Mouse (Mus musculus): ENCODE measurements around the gene Myo15b. TPM values are rescaled to one million over a fixed set of nuclear protein-coding genes. Genes with fewer than 3 reads are reported as not detected.

The Myo15b gene
- polyA plus RNA-seq, 1 experiment from 2014 or later: 16.5 TPM

DNA sequence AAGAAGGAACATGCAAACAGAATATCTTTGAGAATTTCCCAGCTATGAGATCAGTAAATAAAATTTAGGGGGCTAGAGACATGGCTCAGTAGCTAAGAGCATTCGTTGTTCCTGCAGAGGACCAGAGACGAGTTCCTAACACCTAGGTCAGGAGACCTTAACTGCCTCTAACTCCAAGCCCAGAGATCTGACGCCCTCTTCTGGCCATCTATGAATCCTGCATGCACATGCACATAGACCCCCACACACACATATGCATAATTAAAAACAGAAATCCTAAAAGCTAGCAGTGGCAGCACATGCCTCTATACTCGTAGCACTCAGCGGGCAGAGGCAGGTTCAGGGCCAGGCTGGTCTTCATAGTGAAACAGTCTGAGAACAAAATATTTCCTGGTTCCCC lies 18.2 kb downstream of the Myo15b start:
- Histone ChIP-seq H3K4me3 (replicated peaks; ENCODE audit: low read depth, low read length) (no peak overlapping the region), H3K9ac (ENCODE audit: low read depth, low read length) (no peak overlapping the region), H3K4me1 (replicated peaks; ENCODE audit: insufficient read depth, low read length) (no peaks in the 10 kb centered on the region), H3K4me2 (ENCODE audit: low read length) (no peak overlapping the region), H3K9me3 (replicated peaks; ENCODE audit: low read length) (no peaks in the 10 kb centered on the region), H3K36me3 (ENCODE audit: insufficient read depth, low read length) (no peaks in the 10 kb centered on the region), H3K27me3 (ENCODE audit: insufficient read depth, low read length) (no peaks in the 10 kb centered on the region), H3K27ac (no peak overlapping the region)
- no peak for ATAC-seq (replicated peaks; ENCODE audit: low FRiP score, low read depth)
- no peak for DNase-seq (ENCODE audit: low spot score)
- WGBS: 86% methylated on average over 5 of the region's 5 CpGs
- TF ChIP-seq CTCF (IDR thresholded peaks at IDR 0.05; ENCODE audit: low read depth): peak; percentile 25; the same call in 1 of the 2 replicates

DNA sequence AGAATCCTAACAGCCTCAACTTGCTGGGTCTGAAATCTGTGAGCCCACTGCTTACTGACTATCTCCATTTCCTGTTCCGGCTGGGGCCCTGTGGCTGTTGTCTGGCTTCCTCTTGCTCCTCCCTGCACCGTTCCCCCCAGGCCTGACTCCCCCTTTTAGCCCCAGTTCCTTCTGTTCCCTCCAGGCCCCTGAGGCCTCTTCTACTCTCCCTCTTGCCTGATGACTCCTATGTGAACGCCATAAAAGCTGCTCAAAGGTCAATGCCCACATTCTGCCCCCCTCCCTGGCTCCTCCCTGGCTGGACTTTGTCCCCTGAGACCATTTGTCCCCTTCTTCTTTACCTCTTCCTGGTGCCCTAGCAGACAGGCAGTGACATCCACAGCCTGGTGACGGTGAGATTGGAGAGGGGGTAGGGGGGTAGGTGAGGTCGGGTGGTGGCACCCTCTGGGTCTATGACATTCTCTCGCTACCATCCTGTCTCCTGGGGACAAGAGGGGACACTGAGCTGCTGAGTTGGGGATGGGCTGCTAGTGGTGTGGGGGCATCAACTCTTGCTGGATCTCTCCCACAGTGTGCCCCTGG lies 19.1 kb downstream of the Myo15b start:
- H3K4me2 ChIP-seq (ENCODE audit: low read length): peak overlapping the region; percentile 21; the same call in 1 of the 2 replicates
- 0 out of 2 replicates have a peak overlapping the region, but pooled peaks have one; percentile 40 for H3K9ac ChIP-seq (ENCODE audit: low read depth, low read length)
- DNase-seq (ENCODE audit: low spot score): no peak
- H3K4me3 ChIP-seq (replicated peaks; ENCODE audit: low read depth, low read length): no peak overlapping the region; the same call in 1 of the 2 replicates
- H3K4me1 ChIP-seq (replicated peaks; ENCODE audit: insufficient read depth, low read length): no peaks in the 10 kb centered on the region
- TF ChIP-seq CTCF (IDR thresholded peaks at IDR 0.05; ENCODE audit: low read depth): no peak
- no peaks in the 10 kb centered on the region for H3K27me3 ChIP-seq (ENCODE audit: insufficient read depth, low read length)
- peak; percentile 68 for ATAC-seq (replicated peaks; ENCODE audit: low FRiP score, low read depth)
- WGBS: 36% methylated on average over 6 of the region's 6 CpGs
- H3K27ac ChIP-seq: peak overlapping the region; percentile 76
- H3K36me3 ChIP-seq (ENCODE audit: insufficient read depth, low read length): no peaks in the 10 kb centered on the region
- no peaks in the 10 kb centered on the region for H3K9me3 ChIP-seq (replicated peaks; ENCODE audit: low read length)

DNA sequence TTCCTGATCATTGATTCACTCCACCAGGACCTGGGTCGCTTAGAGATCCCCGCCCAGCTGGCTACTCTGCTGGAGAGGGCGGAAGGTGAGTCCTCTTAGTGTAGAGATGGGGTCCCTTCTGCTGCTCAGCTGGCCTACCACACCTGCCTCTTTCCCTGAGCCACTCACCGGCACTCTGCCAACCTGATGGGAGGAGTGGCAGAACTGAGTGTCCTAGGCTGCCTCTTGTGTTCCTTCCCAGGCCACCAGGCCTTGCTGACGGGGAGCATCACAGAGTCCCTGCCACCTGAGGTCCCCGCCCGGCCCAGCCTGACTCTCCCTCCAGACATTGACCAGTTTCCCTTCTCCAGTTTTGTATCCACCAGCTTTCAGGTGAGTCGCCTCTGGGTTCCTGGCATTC lies 19.9 kb downstream of the Myo15b start:
- Histone ChIP-seq H3K27ac (no peak overlapping the region), H3K9ac (ENCODE audit: low read depth, low read length) (0 out of 2 replicates have a peak overlapping the region, but pooled peaks have one; percentile 31), H3K36me3 (ENCODE audit: insufficient read depth, low read length) (no peaks in the 10 kb centered on the region), H3K27me3 (ENCODE audit: insufficient read depth, low read length) (no peaks in the 10 kb centered on the region), H3K4me1 (replicated peaks; ENCODE audit: insufficient read depth, low read length) (no peaks in the 10 kb centered on the region), H3K4me2 (ENCODE audit: low read length) (peak overlapping the region; percentile 21), H3K9me3 (replicated peaks; ENCODE audit: low read length) (no peaks in the 10 kb centered on the region), H3K4me3 (replicated peaks; ENCODE audit: low read depth, low read length) (no peak overlapping the region)
- 68% methylated on average over 8 of the region's 8 CpGs for WGBS
- DNase-seq (ENCODE audit: low spot score): no peak
- no peak for TF ChIP-seq CTCF (IDR thresholded peaks at IDR 0.05; ENCODE audit: low read depth)
- ATAC-seq (replicated peaks; ENCODE audit: low FRiP score, low read depth): no peak

DNA sequence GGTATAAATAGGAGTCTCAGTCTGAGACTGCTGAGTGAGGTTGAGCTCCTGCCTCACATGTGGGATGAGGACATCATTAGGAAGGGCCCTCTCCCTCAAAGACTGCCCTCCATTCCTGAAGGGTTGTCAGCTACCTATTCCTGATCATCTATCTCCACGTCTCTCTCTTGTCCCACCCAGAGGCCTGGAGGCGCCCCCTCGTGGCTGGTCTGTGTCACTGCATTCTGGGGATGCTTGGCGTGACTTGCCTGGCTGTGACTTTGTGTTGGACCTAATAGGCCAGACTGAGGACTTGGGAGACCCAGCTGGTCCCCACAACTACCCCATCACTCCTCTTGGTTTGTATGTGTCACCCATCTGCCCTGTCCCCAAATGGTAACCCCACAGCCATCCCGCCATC lies 22.8 kb downstream of the Myo15b start:
- H3K36me3 ChIP-seq (ENCODE audit: insufficient read depth, low read length): no peaks in the 10 kb centered on the region
- peak; percentile 77 for TF ChIP-seq CTCF (IDR thresholded peaks at IDR 0.05; ENCODE audit: low read depth)
- no peak overlapping the region for H3K27ac ChIP-seq
- H3K4me1 ChIP-seq (replicated peaks; ENCODE audit: insufficient read depth, low read length): 0 out of 2 replicates have a peak, but pooled peaks cover 3% of the 10 kb centered on the region
- H3K9me3 ChIP-seq (replicated peaks; ENCODE audit: low read length): no peaks in the 10 kb centered on the region
- no peak overlapping the region for H3K4me2 ChIP-seq (ENCODE audit: low read length)
- 30% methylated on average over 5 of the region's 5 CpGs for WGBS
- DNase-seq (ENCODE audit: low spot score) (no peak), ATAC-seq (replicated peaks; ENCODE audit: low FRiP score, low read depth) (no peak)
- H3K4me3 ChIP-seq (replicated peaks; ENCODE audit: low read depth, low read length): no peak overlapping the region
- no peak overlapping the region for H3K9ac ChIP-seq (ENCODE audit: low read depth, low read length)
- H3K27me3 ChIP-seq (ENCODE audit: insufficient read depth, low read length): no peaks in the 10 kb centered on the region

DNA sequence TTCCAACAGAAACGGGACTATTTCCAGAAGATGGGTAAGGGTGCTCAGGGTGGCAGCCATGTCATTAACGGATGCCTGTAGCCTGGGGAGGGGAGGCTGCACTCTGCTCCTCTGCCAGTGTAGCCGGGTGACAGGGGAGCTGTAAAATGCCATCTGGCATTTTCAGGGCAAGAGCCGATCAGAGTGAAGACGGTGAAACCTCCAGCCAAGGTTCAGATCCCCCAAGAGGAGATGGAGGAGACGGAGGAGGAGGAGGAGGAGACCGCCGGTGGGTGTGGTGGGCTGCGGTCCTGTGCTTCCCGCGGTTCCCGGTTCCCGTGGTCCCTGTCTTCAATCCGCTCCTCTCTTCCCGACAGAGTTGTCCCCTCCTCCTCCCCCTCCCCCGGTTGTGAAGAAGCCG lies 25.0 kb downstream of the Myo15b start:
- no peak overlapping the region for H3K4me3 ChIP-seq (replicated peaks; ENCODE audit: low read depth, low read length)

DNA sequence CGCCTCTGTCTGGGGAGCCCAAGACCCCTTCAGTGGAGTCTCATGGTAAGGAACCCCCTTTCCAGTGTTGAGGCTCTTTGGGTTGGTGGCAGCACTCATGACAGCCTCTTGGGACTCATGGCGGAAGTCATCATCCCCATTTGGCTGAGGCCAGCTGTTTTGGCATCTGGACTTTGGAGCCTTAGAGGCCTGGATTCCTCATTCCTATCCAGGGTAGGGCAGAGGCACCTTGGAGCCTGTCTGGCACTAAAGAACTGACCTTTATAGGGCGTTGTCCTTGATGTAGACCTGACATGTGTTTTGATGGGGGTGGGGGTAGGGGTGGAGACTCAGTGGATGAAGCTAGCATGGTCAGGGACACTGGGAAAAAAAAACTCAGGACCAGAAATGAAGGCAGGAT lies 26.2 kb downstream of the Myo15b start:
- Histone ChIP-seq H3K4me3 (replicated peaks; ENCODE audit: low read depth, low read length) (no peak overlapping the region), H3K9ac (ENCODE audit: low read depth, low read length) (no peak overlapping the region), H3K4me2 (ENCODE audit: low read length) (no peak overlapping the region), H3K36me3 (ENCODE audit: insufficient read depth, low read length) (no peaks in the 10 kb centered on the region), H3K4me1 (replicated peaks; ENCODE audit: insufficient read depth, low read length) (0 out of 2 replicates have a peak, but pooled peaks cover 3% of the 10 kb centered on the region), H3K27me3 (ENCODE audit: insufficient read depth, low read length) (no peaks in the 10 kb centered on the region), H3K27ac (no peak overlapping the region), H3K9me3 (replicated peaks; ENCODE audit: low read length) (no peaks in the 10 kb centered on the region)
- ATAC-seq (replicated peaks; ENCODE audit: low FRiP score, low read depth) (no peak), DNase-seq (ENCODE audit: low spot score) (no peak)
- WGBS: 95% methylated on average over 3 of the region's 3 CpGs
- no peak for TF ChIP-seq CTCF (IDR thresholded peaks at IDR 0.05; ENCODE audit: low read depth)

More for the DNA sequence above, 25.0 kb downstream of the Myo15b start:
- 0 out of 2 replicates have a peak, but pooled peaks cover 3% of the 10 kb centered on the region for H3K4me1 ChIP-seq (replicated peaks; ENCODE audit: insufficient read depth, low read length)
- no peaks in the 10 kb centered on the region for H3K36me3 ChIP-seq (ENCODE audit: insufficient read depth, low read length)
- DNase-seq (ENCODE audit: low spot score) (no peak), ATAC-seq (replicated peaks; ENCODE audit: low FRiP score, low read depth) (no peak)
- H3K4me2 ChIP-seq (ENCODE audit: low read length): 0 out of 2 replicates have a peak overlapping the region, but pooled peaks have one; percentile 7
- no peak overlapping the region for H3K27ac ChIP-seq
- no peak overlapping the region for H3K9ac ChIP-seq (ENCODE audit: low read depth, low read length)
- TF ChIP-seq CTCF (IDR thresholded peaks at IDR 0.05; ENCODE audit: low read depth): no peak
- H3K9me3 ChIP-seq (replicated peaks; ENCODE audit: low read length): no peaks in the 10 kb centered on the region
- WGBS: 15% methylated on average over 17 of the region's 17 CpGs
- no peaks in the 10 kb centered on the region for H3K27me3 ChIP-seq (ENCODE audit: insufficient read depth, low read length)

Data from kidney, postnatal 0 days (tissue).